Comparison of ENCODE assay signal across 8 mouse cellular contexts in genomic region chr4:130828851-130829673, GRCm38 (mm10). TPM values are rescaled to one million over a fixed set of nuclear protein-coding genes. Genes with fewer than 3 reads are reported as not detected.
DNase-seq lines count a peak whose midpoint lies in the region; ATAC-seq lines count a peak whose summit lies in the region.

No protein-coding gene starts in this region.

- H3K9ac ChIP-seq in forebrain, embryonic 11.5 days (ENCODE audit: low read length), result no peak overlapping the region

- peak; percentile 53 for ATAC-seq in forebrain, embryonic 11.5 days (replicated peaks; ENCODE audit: low FRiP score)

- no peaks in the 10 kb centered on the region for H3K9me3 ChIP-seq in forebrain, embryonic 11.5 days (ENCODE audit: control insufficient read depth, low read length)
- no peaks in the 10 kb centered on the region for H3K9me3 ChIP-seq in midbrain, embryonic 10.5 days (replicated peaks)

- no peaks in the 10 kb centered on the region for H3K36me3 ChIP-seq in forebrain, embryonic 11.5 days (ENCODE audit: control insufficient read depth, insufficient read depth, low read length)
- H3K36me3 ChIP-seq in midbrain, embryonic 10.5 days, result peaks cover 2% of the 10 kb centered on the region; the same call in 1 of the 2 replicates

- peaks cover under 1% of the 10 kb centered on the region; the same call in 1 of the 2 replicates for H3K27me3 ChIP-seq in forebrain, embryonic 11.5 days (ENCODE audit: control insufficient read depth, insufficient read depth, low read length)
- peaks cover 3% of the 10 kb centered on the region; the same call in 1 of the 2 replicates for H3K27me3 ChIP-seq in midbrain, embryonic 10.5 days (ENCODE audit: low read depth, poor library complexity, severe bottlenecking)

- 0 out of 2 replicates have a peak overlapping the region, but pooled peaks have one; percentile 18 for H3K27ac ChIP-seq in forebrain, embryonic 11.5 days (ENCODE audit: low read depth, low read length)
- H3K27ac ChIP-seq in midbrain, embryonic 10.5 days (replicated peaks), result peak overlapping the region; percentile 80

- intact Hi-C loops in left cerebral cortex, postnatal 25 days (cut with DNase I), result no loop called here
- intact Hi-C loops in heart, postnatal 14 days (cut with DNase I), result no loop called here

- H3K4me3 ChIP-seq in forebrain, embryonic 11.5 days (ENCODE audit: low read depth, low read length), result no peak overlapping the region
- peak overlapping the region; percentile 37 for H3K4me3 ChIP-seq in midbrain, embryonic 10.5 days

- H3K4me2 ChIP-seq in forebrain, embryonic 11.5 days (ENCODE audit: low read depth, low read length, severe bottlenecking), result peak overlapping the region; percentile 24; the same call in 1 of the 2 replicates

- peak; percentile 51 to 62 for DNase-seq in left cerebral cortex, postnatal 25 days (ENCODE audit: low spot score in 2 of 2)
- DNase-seq in left cerebral cortex, adult 8-10 months (ENCODE audit: low spot score in 2 of 2), result no peak
- DNase-seq in forebrain, embryonic 11.5 days (ENCODE audit: low spot score), result peak; percentile 67
- peak; percentile 70 to 79 for DNase-seq in heart, postnatal 14 days
- peak; percentile 85 to 91 for DNase-seq in kidney, postnatal 25 days
- DNase-seq in midbrain, embryonic 10.5 days (ENCODE audit: low spot score), result peak; percentile 75
- peak; percentile 51 for DNase-seq in yolk sac, embryonic 10.5 days (ENCODE audit: low spot score)
- no peak for DNase-seq in cerebellum, postnatal 36 days

- H3K4me1 ChIP-seq in forebrain, embryonic 11.5 days (replicated peaks; ENCODE audit: control insufficient read depth, insufficient read depth, low read length), result peaks cover 2% of the 10 kb centered on the region; the same call in 1 of the 2 replicates
- H3K4me1 ChIP-seq in midbrain, embryonic 10.5 days, result peaks cover 29% of the 10 kb centered on the region

- 11% methylated on average over 18 of the region's 18 CpGs for WGBS in forebrain, embryonic 11.5 days
- 10% methylated on average over 18 of the region's 18 CpGs for WGBS in midbrain, embryonic 10.5 days

RNA-seq across cellular contexts. Expression of gene Sdc3, which starts 36.7 kb away (rescaled TPM):
- total RNA-seq in left cerebral cortex, postnatal 25 days (2021), result 100 to 1,000 TPM; 167 to 181 TPM
- total RNA-seq in left cerebral cortex, adult 8-10 months (2022), result 100 to 1,000 TPM; 137 to 168 (median 159) TPM
- 19.4 and 19.5 TPM in 2 replicates for polyA plus RNA-seq in forebrain, embryonic 11.5 days (2014; fragmentation: Nextera tagmentation; extraction: Ambion mirVana)
- 10 to 100 TPM; 43.0 to 50.6 TPM for total RNA-seq in heart, postnatal 14 days (2021)
- 21.3 and 28.5 TPM in 2 replicates for polyA plus RNA-seq in midbrain, embryonic 10.5 days (2016; fragmentation: Nextera tagmentation; extraction: Ambion mirVana)

Comparison
In these comparisons a context has a peak if more than half of its experiments do, and no peak if none do; other contexts are left out.
1. DNase-seq: peak in left cerebral cortex, postnatal 25 days (2 of 2), forebrain, embryonic 11.5 days (single experiment), heart, postnatal 14 days (2 of 2), kidney, postnatal 25 days (2 of 2), midbrain, embryonic 10.5 days (single experiment) and yolk sac, embryonic 10.5 days (single experiment); none in left cerebral cortex, adult 8-10 months (0 of 2) and cerebellum, postnatal 36 days (0 of 2).